Comparison of ENCODE assay signal across 19 mouse cellular contexts in genomic region chr6:17867796-17868195, GRCm38 (mm10).
DNase-seq lines count a peak whose midpoint lies in the region.
"Had no signal": no experiment of that assay in that cellular context is flagged by ENCODE, and none has a peak within 500 bp of the region (broad histone marks: within the 10 kb centered on the region; RNA-seq: fewer than 3 reads in every experiment).

No protein-coding gene starts in this region.

- no peaks in the 10 kb centered on the region for H3K4me1 ChIP-seq in heart, embryonic 10.5 days
- H3K4me1 ChIP-seq: forebrain, embryonic 12.5 days; heart, embryonic 12.5 days; hindbrain, embryonic 12.5 days had no signal

- no peak overlapping the region for H3K4me3 ChIP-seq in heart, embryonic 10.5 days
- H3K4me3 ChIP-seq: embryonic facial prominence, embryonic 13.5 days; forebrain, embryonic 12.5 days; gastrocnemius, adult 2 months; heart, embryonic 12.5 days; hindbrain, embryonic 12.5 days had no signal

- peaks cover 14% of the 10 kb centered on the region for H3K36me3 ChIP-seq in heart, embryonic 10.5 days

- WGBS in heart, embryonic 10.5 days: 40% methylated on average over 1 of the region's 1 CpGs

- peak; percentile 10 for DNase-seq in heart, adult 8-10 months (ENCODE audit: low spot score)
- no peak for DNase-seq in heart, embryonic 10.5 days (ENCODE audit: low spot score)
- DNase-seq in layer of hippocampus, adult 9-11 months: peak; percentile 24
- DNase-seq in layer of hippocampus, adult 8-10 months (ENCODE audit: low spot score in 2 of 2): no peak
- peak; percentile 32 for DNase-seq in right cerebral cortex, adult 18-20 months
- no peak for DNase-seq in right cerebral cortex, postnatal 14 days
- DNase-seq: adrenal gland, postnatal 14 days; cerebellum, adult 18-20 months; cerebellum, adult 9-11 months; cerebellum, postnatal 36 days; gastrocnemius, adult 2 months; gastrocnemius, postnatal 25 days; heart, postnatal 4 days had no signal

- no peaks in the 10 kb centered on the region for H3K27me3 ChIP-seq in heart, embryonic 10.5 days (ENCODE audit: insufficient read depth, poor library complexity, severe bottlenecking)
- H3K27me3 ChIP-seq: CH12.LX; embryonic facial prominence, embryonic 13.5 days; forebrain, embryonic 12.5 days; heart, embryonic 12.5 days; hindbrain, embryonic 12.5 days; Patski had no signal

- no peaks in the 10 kb centered on the region for H3K9me3 ChIP-seq in heart, embryonic 10.5 days
- H3K9me3 ChIP-seq: embryonic facial prominence, embryonic 13.5 days; forebrain, embryonic 12.5 days; heart, embryonic 12.5 days; hindbrain, embryonic 12.5 days had no signal

- H3K27ac ChIP-seq in heart, embryonic 10.5 days: no peak overlapping the region
- H3K27ac ChIP-seq: embryonic facial prominence, embryonic 13.5 days; forebrain, embryonic 12.5 days; gastrocnemius, adult 2 months; hindbrain, embryonic 12.5 days had no signal

Comparison
In these comparisons a context has a peak if more than half of its experiments do, and no peak if none do; other contexts are left out.
1. DNase-seq: peak in heart, adult 8-10 months (single experiment), layer of hippocampus, adult 9-11 months (single experiment) and right cerebral cortex, adult 18-20 months (single experiment); none in heart, embryonic 10.5 days (single experiment), layer of hippocampus, adult 8-10 months (0 of 2) and right cerebral cortex, postnatal 14 days (single experiment).